Mouse (Mus musculus): ENCODE measurements around the gene Btg3. TPM values are rescaled to one million over a fixed set of nuclear protein-coding genes. Genes with fewer than 3 reads are reported as not detected.

Gene Btg3
- polyA plus RNA-seq, 1 experiment from 2014 or later, result 61.6 TPM

- Histone ChIP-seq H3K27me3 (no peaks in the 10 kb centered on the region), H3K27ac (0 out of 2 replicates have a peak overlapping the region, but pooled peaks have one; percentile 57), H3K4me3 (no peak overlapping the region), H3K9me3 (replicated peaks) (no peaks in the 10 kb centered on the region), H3K9ac (no peak overlapping the region), H3K4me2 (no peak overlapping the region), H3K4me1 (replicated peaks) (peaks cover 41% of the 10 kb centered on the region), H3K36me3 (no peaks in the 10 kb centered on the region)
- no peak; the same call in 1 of the 2 replicates for ATAC-seq (replicated peaks; ENCODE audit: insufficient number of reproducible peaks, insufficient read depth, low FRiP score, low read depth)
- 75% methylated on average over 9 of the region's 9 CpGs for WGBS
These were observed 60.1 kb downstream of the Btg3 start for GRCm38 (mm10) chr16:78316849-78317248.

DNA sequence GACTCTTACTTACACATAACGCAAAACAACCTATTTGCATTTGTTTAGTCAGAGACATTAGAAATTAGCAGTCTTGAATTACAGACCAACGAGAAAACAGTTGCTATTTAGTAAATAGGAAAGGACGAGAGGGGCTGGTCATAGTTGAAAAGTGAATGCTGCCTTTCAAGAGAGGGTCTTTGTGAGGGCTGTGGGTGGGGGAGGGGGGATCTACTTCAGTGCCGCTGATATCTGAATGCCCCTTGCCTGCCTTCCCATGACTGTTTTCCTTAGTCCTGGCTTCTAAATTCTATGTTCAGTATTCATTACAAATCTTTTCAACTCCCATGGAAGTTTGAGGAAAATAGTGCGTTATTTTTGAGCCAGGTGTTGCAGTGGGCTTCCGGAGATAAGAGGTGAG is 63.0 kb downstream of the Btg3 start:
- WGBS, result 51% methylated on average over 6 of the region's 6 CpGs
- Histone ChIP-seq H3K27ac (peak overlapping the region; percentile 50; the same call in 1 of the 2 replicates), H3K9me3 (replicated peaks) (no peaks in the 10 kb centered on the region), H3K27me3 (no peaks in the 10 kb centered on the region), H3K4me1 (replicated peaks) (peaks cover 34% of the 10 kb centered on the region), H3K9ac (no peak overlapping the region), H3K4me2 (peak overlapping the region; percentile 39), H3K36me3 (no peaks in the 10 kb centered on the region), H3K4me3 (0 out of 2 replicates have a peak overlapping the region, but pooled peaks have one; percentile 0)
- no peak for ATAC-seq (replicated peaks; ENCODE audit: insufficient number of reproducible peaks, insufficient read depth, low FRiP score, low read depth)

DNA sequence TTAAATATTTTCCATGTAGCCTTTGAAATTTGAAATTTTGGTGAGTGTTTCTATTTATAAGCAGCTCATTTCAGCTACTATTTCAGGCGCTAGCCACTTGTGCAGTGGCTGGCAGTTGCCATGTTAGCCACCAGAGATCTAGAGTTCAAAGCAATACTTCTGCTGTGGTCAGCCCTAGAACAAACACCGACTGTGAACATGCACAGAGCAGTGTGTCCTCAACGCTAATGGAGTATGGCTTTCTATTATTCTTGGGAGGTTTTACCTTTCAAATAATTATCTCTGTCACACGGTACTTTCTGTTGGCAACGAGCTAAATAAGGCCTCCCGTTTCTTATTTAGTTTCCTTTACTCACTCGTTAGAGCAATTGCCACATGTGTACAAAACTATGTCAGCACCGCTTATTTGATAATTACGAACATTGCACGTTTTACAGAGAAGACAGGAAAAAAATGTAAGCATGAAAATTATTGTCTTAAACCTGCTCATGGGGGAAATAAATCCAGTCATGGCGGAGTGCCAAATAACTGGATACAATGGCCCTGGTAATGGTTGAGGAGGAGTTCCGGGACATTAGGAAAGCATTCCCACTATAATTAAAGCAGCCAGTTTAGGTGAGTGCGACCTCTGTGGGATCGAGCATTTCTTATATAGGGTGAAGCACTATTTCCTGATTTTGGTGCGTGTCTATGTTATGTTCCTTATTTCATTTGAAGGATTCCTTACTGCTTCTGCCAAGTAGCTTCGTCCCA is 63.7 kb downstream of the Btg3 start:
- H3K4me3 ChIP-seq, result 0 out of 2 replicates have a peak overlapping the region, but pooled peaks have one; percentile 0
- H3K4me1 ChIP-seq (replicated peaks), result peaks cover 31% of the 10 kb centered on the region
- no peaks in the 10 kb centered on the region for H3K27me3 ChIP-seq
- peak overlapping the region; percentile 50 for H3K27ac ChIP-seq
- WGBS, result 51% methylated on average over 16 of the region's 16 CpGs
- H3K36me3 ChIP-seq, result no peaks in the 10 kb centered on the region
- peak overlapping the region; percentile 39 for H3K4me2 ChIP-seq
- no peak for ATAC-seq (replicated peaks; ENCODE audit: insufficient number of reproducible peaks, insufficient read depth, low FRiP score, low read depth)
- no peaks in the 10 kb centered on the region for H3K9me3 ChIP-seq (replicated peaks)
- H3K9ac ChIP-seq, result no peak overlapping the region

DNA sequence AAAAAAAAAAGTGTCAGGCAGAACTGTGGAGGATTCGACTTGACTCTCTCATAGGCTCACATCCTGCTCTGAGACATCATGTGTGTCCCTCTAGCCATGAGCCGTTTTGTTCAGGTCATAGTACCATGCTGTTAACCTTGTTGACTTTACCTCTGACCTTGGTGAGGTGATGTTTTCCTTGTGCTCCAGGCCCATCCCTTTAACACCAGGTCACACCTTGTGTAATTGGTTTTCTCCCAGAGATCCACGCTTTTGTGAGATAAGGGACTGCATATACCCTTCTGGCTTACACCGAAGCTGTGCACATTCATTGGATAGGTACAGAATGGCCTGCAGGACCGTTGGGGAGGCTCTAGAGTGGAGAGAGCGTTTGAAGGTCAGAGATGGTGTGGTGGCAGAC is 67.7 kb downstream of the Btg3 start:
- Histone ChIP-seq H3K9ac (no peak overlapping the region), H3K4me2 (no peak overlapping the region), H3K27ac (no peak overlapping the region), H3K4me3 (no peak overlapping the region), H3K4me1 (replicated peaks) (peaks cover 23% of the 10 kb centered on the region), H3K36me3 (no peaks in the 10 kb centered on the region), H3K27me3 (no peaks in the 10 kb centered on the region), H3K9me3 (replicated peaks) (no peaks in the 10 kb centered on the region)
- no peak for ATAC-seq (replicated peaks; ENCODE audit: insufficient number of reproducible peaks, insufficient read depth, low FRiP score, low read depth)
- 45% methylated on average over 6 of the region's 6 CpGs for WGBS

DNA sequence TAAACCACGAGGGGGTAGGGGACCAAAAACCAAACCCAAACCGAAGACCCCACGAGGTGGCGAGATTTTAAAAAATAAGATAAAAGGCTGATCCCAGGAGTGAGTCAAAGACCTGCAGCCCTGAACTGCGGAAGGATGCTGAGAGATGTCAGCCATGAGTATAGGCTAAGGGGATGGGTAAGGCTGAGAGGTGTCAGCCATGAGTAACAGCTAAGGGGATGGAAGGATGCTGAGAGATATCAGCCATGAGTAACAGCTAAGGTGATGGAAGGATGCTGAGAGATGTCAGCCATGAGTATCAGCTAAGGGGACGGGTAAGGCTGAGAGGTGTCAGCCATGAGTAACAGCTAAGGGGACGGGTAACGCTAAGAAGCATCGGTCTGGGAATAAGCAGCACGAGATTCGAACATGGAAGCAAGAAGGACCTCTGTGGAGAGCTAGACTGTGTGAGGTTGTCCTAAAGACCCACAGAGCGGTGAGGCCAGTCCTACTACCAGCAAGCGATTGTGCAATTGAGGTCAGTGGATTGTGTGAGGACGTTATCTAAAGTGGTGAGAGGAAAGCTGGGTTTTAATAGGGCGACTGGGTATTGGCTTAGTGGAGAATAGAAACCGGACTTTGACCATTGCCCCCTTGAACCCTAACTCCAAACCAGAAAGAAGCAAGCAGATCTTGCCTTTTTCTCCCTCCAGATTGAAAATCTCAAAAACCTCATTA is 69.4 kb downstream of the Btg3 start:
- Histone ChIP-seq H3K27me3 (no peaks in the 10 kb centered on the region), H3K36me3 (no peaks in the 10 kb centered on the region), H3K9ac (no peak overlapping the region), H3K4me3 (no peak overlapping the region), H3K4me1 (replicated peaks) (peaks cover 23% of the 10 kb centered on the region), H3K27ac (no peak overlapping the region), H3K4me2 (no peak overlapping the region), H3K9me3 (replicated peaks) (no peaks in the 10 kb centered on the region)
- WGBS, result 78% methylated on average over 16 of the region's 16 CpGs
- no peak for ATAC-seq (replicated peaks; ENCODE audit: insufficient number of reproducible peaks, insufficient read depth, low FRiP score, low read depth)

GRCm38 (mm10) chr16:78306606-78307005 is 70.4 kb downstream of the Btg3 start:
- ATAC-seq (replicated peaks; ENCODE audit: insufficient number of reproducible peaks, insufficient read depth, low FRiP score, low read depth), result no peak
- no peak overlapping the region for H3K4me3 ChIP-seq
- H3K4me2 ChIP-seq, result no peak overlapping the region
- H3K36me3 ChIP-seq, result no peaks in the 10 kb centered on the region
- no peaks in the 10 kb centered on the region for H3K27me3 ChIP-seq
- no peak overlapping the region for H3K9ac ChIP-seq
- H3K27ac ChIP-seq, result no peak overlapping the region
- H3K9me3 ChIP-seq (replicated peaks), result no peaks in the 10 kb centered on the region
- H3K4me1 ChIP-seq (replicated peaks), result peaks cover 24% of the 10 kb centered on the region
- WGBS, result 77% methylated on average over 8 of the region's 8 CpGs

DNA sequence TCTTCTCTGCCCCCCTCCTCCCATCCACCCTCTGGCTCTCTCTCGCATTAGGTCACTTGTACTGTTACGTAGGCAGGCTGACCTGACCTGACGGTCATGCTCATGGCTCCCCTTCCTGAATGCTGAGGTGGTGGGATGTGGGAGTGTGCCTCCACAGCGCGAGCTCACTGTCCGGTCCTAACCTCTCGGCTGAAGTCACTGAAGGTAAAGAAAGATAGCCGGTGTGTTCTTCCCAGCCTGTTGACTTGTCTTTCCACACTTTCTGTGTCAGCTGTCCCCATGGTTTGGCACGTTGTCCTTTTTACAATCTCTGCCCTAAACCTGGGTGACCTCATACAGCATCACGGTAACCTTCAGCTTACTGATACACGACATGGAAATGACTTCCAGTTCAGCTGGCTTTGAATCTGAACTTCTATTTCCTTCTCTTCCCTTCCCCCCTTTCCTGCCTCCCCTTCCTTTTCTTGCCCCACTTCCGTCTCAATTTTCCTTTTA is 71.3 kb downstream of the Btg3 start:
- H3K4me2 ChIP-seq, result 0 out of 2 replicates have a peak overlapping the region, but pooled peaks have one; percentile 12
- no peak overlapping the region for H3K9ac ChIP-seq
- H3K4me3 ChIP-seq, result no peak overlapping the region
- no peaks in the 10 kb centered on the region for H3K27me3 ChIP-seq
- 50% methylated on average over 12 of the region's 12 CpGs for WGBS
- no peaks in the 10 kb centered on the region for H3K9me3 ChIP-seq (replicated peaks)
- no peak for ATAC-seq (replicated peaks; ENCODE audit: insufficient number of reproducible peaks, insufficient read depth, low FRiP score, low read depth)
- H3K4me1 ChIP-seq (replicated peaks), result peaks cover 26% of the 10 kb centered on the region
- no peak overlapping the region for H3K27ac ChIP-seq
- H3K36me3 ChIP-seq, result no peaks in the 10 kb centered on the region

- H3K4me1 ChIP-seq (replicated peaks), result peaks cover 24% of the 10 kb centered on the region
- H3K36me3 ChIP-seq, result no peaks in the 10 kb centered on the region
- WGBS, result 9% methylated on average over 10 of the region's 10 CpGs
- H3K9ac ChIP-seq, result peak overlapping the region; percentile 82
- no peaks in the 10 kb centered on the region for H3K27me3 ChIP-seq
- H3K9me3 ChIP-seq (replicated peaks), result no peaks in the 10 kb centered on the region
- peak overlapping the region; percentile 85 for H3K27ac ChIP-seq
- peak overlapping the region; percentile 88 for H3K4me3 ChIP-seq
- H3K4me2 ChIP-seq, result peak overlapping the region; percentile 90
- no peak for ATAC-seq (replicated peaks; ENCODE audit: insufficient number of reproducible peaks, insufficient read depth, low FRiP score, low read depth)
These were observed 74.3 kb downstream of the Btg3 start for GRCm38 (mm10) chr16:78302678-78303050.

- Histone ChIP-seq H3K9ac (peak overlapping the region; percentile 82), H3K4me3 (peak overlapping the region; percentile 88), H3K27me3 (no peaks in the 10 kb centered on the region), H3K4me1 (replicated peaks) (peaks cover 24% of the 10 kb centered on the region), H3K4me2 (peak overlapping the region; percentile 90), H3K27ac (peak overlapping the region; percentile 85), H3K36me3 (no peaks in the 10 kb centered on the region), H3K9me3 (replicated peaks) (no peaks in the 10 kb centered on the region)
- WGBS, result under 1% methylated on average over 65 of the region's 65 CpGs
- ATAC-seq (replicated peaks; ENCODE audit: insufficient number of reproducible peaks, insufficient read depth, low FRiP score, low read depth), result peak; percentile 37
These were observed 74.9 kb downstream of the Btg3 start for GRCm38 (mm10) chr16:78301831-78302677.

DNA sequence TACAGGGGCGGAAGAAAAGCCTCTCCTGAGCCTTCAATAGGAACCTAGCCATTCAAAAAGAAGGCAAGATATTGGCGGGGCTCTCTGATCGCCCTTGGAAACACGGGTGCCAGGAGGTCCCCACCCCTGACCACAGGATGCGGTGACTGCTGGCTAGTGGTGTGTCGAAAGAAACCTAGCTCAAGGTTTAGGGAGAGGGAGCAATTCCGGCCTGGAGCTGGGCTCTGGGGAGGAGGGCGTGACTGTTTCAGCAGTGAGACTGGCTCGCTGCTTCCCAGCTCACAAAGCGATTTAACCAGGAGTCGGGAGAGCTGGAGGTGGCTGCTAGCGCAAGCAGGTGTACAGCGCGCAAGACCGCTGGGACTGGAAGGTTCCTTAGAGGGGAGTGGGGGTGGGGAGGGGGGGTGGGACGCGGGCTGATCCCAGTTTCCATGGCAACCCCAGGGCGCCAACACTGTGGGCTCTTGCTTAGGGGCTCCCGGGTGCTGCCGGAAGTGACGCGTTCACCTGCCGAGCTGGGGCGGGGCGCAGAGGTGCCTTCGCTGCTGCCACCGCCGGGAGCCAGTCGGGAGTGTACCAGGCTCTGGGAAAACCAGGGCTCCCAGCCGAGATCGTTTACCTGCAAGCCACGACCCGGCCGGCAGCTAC is 75.7 kb downstream of the Btg3 start, which contains the start of gene Cxadr:
Gene Cxadr (plus strand): TSS at position 307 of the 648 bp plus-strand sequence.
- Histone ChIP-seq H3K27me3 (no peaks in the 10 kb centered on the region), H3K36me3 (no peaks in the 10 kb centered on the region)
- under 1% methylated on average over 31 of the region's 34 CpGs for WGBS

More for the DNA sequence above, 75.7 kb downstream of the Btg3 start, which contains the start of gene Cxadr:
- Histone ChIP-seq H3K9ac (peak within 1 kb of the TSS; percentile 82), H3K4me2 (peak within 1 kb of the TSS; percentile 90), H3K27ac (peak within 1 kb of the TSS; percentile 85), H3K9me3 (replicated peaks) (no peaks in the 10 kb centered on the region), H3K4me3 (peak within 1 kb of the TSS; percentile 88), H3K4me1 (replicated peaks) (peaks cover 24% of the 10 kb centered on the region)
- peak; percentile 88 for ATAC-seq (replicated peaks; ENCODE audit: insufficient number of reproducible peaks, insufficient read depth, low FRiP score, low read depth)

All from heart, embryonic 15.5 days (tissue).